Mouse (Mus musculus) gastrocnemius, adult 2 months (tissue): Measurements from ENCODE around the gene Hoxa11. TPM values are rescaled to one million over a fixed set of nuclear protein-coding genes. Genes with fewer than 3 reads are reported as not detected.

Experiments
- DNase-seq: peaks from one replicate; pipeline ENCODE4 v3.0.0; 2022
- H3K27ac ChIP-seq: fragments of 200-600 bp; 2 replicates; pipeline ENCODE4 v1.8.1; 2022; ENCODE audit warnings: mild to moderate bottlenecking
- H3K4me3 ChIP-seq: fragments of 200-600 bp; 2 replicates; pipeline ENCODE4 v1.8.1; 2022; ENCODE audit warnings: mild to moderate bottlenecking, moderate library complexity
- CTCF ChIP-seq: fragments of 200-600 bp; IDR thresholded peaks from 2 replicates; pipeline ENCODE4 v1.8.1; 2022; ENCODE audit warnings: antibody characterized with exemption, mild to moderate bottlenecking, moderate library complexity
- intact Hi-C: fragments of 180-260 bp; cut with DNase I; formaldehyde crosslinking; loops from one replicate; pipeline ENCODE4 v1.15.1; 2025
- total RNA-seq, 2 experiments: library from RNA; stranded (reverse); gene quantifications; 2 replicates each; pipeline ENCODE4 v1.2.3; 2021

Hoxa11 gene
- total RNA-seq, 2 experiments from 2014 or later: 1.0 to 4.3 TPM

- TF ChIP-seq CTCF: no peak
- intact Hi-C loops: no loop called here
- DNase-seq: no peak
- H3K4me3 ChIP-seq: no peak overlapping the region
- no peak overlapping the region for H3K27ac ChIP-seq
Observed at GRCm38 (mm10) chr6:52262463-52263320, 17.1 kb upstream of the Hoxa11 start.

GRCm38 (mm10) chr6:52261751-52262462 lies 16.3 kb upstream of the Hoxa11 start:
- no peak overlapping the region for H3K4me3 ChIP-seq
- no peak for DNase-seq
- intact Hi-C loops: no loop called here
- H3K27ac ChIP-seq: no peak overlapping the region
- no peak for TF ChIP-seq CTCF

- H3K4me3 ChIP-seq: peak within 1 kb of the TSS; percentile 77
- intact Hi-C loops: no loop called here
- DNase-seq: peak; percentile 77
- peak within 1 kb of the TSS; percentile 79 for H3K27ac ChIP-seq
- TF ChIP-seq CTCF: no peak
Observed at GRCm38 (mm10) chr6:52260654-52261575, 15.3 kb upstream of the Hoxa11 start, which contains the start of gene Hoxa13. Hoxa13 (minus strand) TSS chr6:52260880.

- no peak; the same call in 1 of the 2 replicates for TF ChIP-seq CTCF
- H3K4me3 ChIP-seq: peak overlapping the region; percentile 77
- intact Hi-C loops: loop anchor here (2.0 to 5.0 kb wide), 2 partner anchors 317 to 465 kb away; no protein-coding TSS in a partner anchor
- peak overlapping the region; percentile 79 for H3K27ac ChIP-seq
- peak; percentile 51 for DNase-seq
Observed at GRCm38 (mm10) chr6:52259811-52260261, 14.2 kb upstream of the Hoxa11 start.

GRCm38 (mm10) chr6:52259081-52259790 lies 13.6 kb upstream of the Hoxa11 start:
- no peak for DNase-seq
- no peak for TF ChIP-seq CTCF
- intact Hi-C loops: loop anchor here (2.0 to 5.0 kb wide), 2 partner anchors 318 to 466 kb away; no protein-coding TSS in a partner anchor
- peak overlapping the region; percentile 77 for H3K4me3 ChIP-seq
- peak overlapping the region; percentile 79 for H3K27ac ChIP-seq

- intact Hi-C loops: loop anchor here (1.0 to 5.0 kb wide), 3 partner anchors 320 to 662 kb away; no protein-coding TSS in a partner anchor
- H3K27ac ChIP-seq: no peak overlapping the region
- H3K4me3 ChIP-seq: no peak overlapping the region
- peak; percentile 85 for TF ChIP-seq CTCF
- peak; percentile 88 for DNase-seq
Observed at GRCm38 (mm10) chr6:52256956-52257355, 11.3 kb upstream of the Hoxa11 start.

GRCm38 (mm10) chr6:52253511-52254500 lies 8.2 kb upstream of the Hoxa11 start:
- Histone ChIP-seq H3K27ac (peak overlapping the region; percentile 85), H3K4me3 (peak overlapping the region; percentile 65)
- intact Hi-C loops: no loop called here
- DNase-seq: peak; percentile 72
- no peak for TF ChIP-seq CTCF

- peak; percentile 56 for DNase-seq
- intact Hi-C loops: no loop called here
- TF ChIP-seq CTCF: no peak
- Histone ChIP-seq H3K4me3 (peak overlapping the region; percentile 65), H3K27ac (peak overlapping the region; percentile 85)
Observed at GRCm38 (mm10) chr6:52252775-52253376, 7.3 kb upstream of the Hoxa11 start.

GRCm38 (mm10) chr6:52252016-52252774 lies 6.6 kb upstream of the Hoxa11 start:
- intact Hi-C loops: no loop called here
- no peak for DNase-seq
- Histone ChIP-seq H3K27ac (peak overlapping the region; percentile 85), H3K4me3 (peak overlapping the region; percentile 65)
- TF ChIP-seq CTCF: no peak
